Mouse (Mus musculus): ENCODE results near the gene Strada.
A peak's percentile ranks its signal among the peaks of the same experiment; 100 is the strongest.

Strada gene

DNA sequence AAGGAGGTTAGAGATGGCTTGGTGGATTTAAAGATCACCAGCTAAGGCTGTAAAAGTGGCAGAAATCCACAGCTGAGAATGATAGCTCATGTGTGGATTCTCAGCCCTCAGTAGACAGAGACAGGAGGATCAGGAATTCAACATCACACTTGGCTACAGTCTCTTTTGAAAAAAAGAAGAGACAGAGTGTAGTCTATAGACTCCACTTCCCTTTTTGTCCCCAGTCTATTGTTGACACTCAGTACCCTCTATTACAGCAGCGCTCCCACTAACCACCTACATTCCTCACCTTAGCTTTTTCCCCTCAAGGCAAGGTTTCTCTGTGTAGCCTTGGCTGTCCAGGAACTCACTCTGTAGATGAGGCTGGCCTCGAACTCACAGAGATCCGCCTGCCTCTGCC, 10.3 kb downstream of the Strada start:
- no peak for DNase-seq (ENCODE audit: low read depth, low spot score)

DNA sequence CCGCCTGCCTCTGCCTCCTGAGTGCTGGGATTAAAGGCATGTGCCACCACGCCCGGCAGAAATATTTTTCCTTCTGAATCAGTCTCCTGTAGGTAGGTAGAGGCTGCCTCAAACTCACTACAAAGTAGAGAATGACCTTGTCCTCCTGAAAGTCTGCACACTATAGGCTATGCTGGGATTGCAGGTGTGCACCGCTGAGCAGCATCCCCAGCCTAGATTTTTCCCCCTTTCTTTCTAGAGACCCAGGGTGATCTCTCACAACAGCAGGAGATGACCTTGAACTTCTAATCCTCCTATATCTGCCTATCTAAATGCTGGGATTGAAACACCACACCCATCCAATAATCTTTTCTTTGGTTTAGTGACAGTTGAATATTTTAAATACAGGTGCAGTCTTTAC, 14.6 kb downstream of the Strada start:
- no peak for DNase-seq (ENCODE audit: low read depth, low spot score)

DNA sequence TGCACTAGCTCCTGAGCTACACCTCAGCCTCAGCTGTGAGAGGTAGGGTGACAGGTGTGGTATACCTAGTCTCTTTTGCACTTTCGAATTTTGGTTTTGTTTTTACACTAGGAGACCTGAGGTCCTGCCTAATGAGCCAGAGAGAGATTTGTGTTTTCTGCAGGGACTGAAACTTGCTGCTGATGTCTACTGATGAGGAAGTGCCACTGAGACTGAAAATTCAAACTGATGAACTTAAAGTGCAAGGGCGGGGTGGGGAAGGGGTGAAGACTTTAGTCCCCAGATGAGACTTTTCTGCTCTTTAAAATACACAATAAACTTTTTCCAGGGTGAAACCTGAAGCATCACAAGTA, 21.5 kb downstream of the Strada start:
- DNase-seq (ENCODE audit: low read depth, low spot score) = no peak

DNA sequence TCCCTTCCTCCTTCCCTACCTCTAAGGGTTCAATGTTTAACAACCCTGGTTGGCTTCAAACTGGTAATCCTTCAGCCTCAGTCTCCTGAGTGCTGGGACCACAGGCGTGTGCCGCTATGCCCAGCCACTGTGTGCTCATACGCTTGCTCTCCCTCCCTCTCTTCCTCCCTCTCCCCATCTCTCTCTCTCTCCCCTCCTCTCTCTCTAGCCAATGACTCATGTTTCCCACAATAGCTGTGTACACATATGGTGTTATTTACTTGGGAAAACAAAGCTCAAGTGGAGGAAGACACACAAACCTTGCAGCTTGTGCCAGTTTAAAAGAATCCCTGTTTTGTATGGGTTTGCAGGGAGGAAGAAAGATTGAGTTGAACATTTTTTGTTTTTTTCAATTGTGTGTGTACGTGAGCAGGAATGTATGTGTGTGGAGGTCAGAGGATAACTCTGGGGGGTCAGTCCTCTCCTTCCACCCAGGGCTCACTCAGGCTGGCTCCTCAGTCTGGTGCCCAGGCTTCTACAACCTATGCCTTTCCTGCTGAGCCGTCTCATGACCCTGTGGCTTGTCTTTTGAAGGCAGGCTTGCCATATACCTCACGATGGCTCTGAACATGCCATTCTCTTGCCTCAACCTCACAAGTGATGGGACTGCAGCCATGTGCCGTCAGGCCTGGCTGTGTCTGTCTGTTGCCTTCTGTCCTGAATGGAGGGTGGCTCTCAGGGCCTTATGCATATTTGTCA, 22.1 kb downstream of the Strada start:
- DNase-seq (ENCODE audit: low read depth, low spot score) = no peak

DNA sequence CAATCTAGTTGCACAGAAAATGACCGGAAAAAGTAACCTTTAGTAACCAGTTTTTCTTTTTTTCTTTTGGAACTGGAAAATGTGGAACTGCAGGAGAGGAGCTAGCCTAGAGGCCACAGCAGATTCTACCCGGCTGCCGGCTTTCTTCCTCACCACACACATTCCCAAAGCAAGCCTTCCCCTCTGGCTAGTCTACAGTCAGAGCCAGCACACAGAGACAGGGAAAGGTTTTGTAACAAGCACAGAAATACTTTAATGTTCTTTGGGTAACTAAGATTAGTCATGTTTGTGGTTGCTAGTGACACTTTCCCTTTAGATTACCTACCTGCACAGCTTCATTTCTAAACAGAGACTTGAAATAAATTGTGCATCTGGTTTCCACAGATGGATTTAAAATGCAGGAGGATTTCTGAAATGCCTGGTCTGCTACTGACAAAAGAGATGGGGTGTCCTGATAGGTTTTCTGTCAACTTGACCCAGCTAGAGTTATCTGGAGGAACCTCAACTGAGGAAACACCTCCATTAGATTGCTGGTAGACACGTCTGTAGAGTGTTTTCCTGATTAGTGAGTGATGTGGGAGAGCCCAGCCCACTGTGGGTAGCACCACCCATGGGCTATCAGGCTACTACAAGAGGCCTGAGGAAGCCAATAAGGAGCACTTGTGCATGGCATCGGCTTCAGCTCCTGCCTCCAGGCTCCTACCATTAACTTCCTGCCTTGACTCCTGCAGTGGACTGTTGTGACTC, 23.8 kb downstream of the Strada start:
- DNase-seq (ENCODE audit: low read depth, low spot score) = no peak

DNA sequence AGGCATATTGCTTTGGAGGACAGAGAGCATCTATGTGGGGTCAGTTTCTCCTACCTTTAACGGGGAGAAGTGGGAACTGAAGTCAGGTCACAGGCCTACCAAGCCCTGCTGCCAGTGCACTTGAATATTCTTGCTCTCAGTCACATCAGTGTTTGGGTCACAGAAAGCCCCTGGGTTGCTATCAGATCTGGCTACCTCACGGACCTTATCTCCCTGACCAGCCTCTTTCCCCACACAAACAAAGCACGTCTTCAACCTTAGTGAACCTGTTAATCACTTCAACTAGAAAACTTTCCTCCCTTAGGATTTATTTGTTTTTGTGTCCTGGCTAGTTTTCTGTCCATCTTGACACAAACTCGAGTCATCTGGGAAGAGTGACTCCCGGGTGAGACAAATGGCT, 25.6 kb downstream of the Strada start:
- DNase-seq (ENCODE audit: low read depth, low spot score) = no peak

DNA sequence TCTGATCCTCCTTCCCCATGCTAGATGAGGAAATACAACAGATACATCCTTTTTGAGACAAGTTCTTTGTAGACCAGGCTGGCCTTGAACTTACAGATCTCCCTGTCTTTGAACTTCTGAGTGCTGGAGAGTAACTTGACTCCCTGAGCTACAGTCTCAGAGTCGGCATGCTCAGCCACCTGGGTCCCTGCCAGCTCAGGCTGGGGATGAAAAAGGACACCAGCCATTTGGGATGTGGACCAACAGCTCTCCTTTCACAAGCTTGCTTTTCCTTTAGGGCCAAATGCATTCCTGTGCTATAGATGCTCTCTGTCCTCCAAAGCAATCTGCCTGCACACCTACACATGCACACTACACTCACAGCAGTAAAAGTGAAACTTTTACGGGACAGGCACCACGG, 26.9 kb downstream of the Strada start:
- no peak for DNase-seq (ENCODE audit: low read depth, low spot score)

DNA sequence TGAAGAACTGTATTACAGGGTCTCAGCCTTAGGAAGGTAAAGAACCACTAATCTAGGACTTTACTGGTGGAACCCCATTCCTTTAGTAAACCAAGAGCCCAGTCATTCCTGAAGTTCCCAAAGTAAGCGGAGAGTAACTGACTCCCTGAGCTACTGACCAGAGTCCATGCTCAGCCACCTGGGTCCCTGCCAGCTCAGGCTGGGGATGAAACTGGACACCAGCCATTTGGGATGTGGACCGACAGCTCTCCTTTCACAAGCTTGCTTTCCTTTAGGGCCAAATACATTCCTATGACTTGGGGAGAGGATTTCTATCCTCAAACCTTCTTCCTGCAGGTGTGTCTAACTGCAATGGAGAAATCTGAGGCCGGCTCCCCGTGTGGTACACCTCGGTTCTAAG, 27.6 kb downstream of the Strada start:
- DNase-seq (ENCODE audit: low read depth, low spot score) = no peak

DNA sequence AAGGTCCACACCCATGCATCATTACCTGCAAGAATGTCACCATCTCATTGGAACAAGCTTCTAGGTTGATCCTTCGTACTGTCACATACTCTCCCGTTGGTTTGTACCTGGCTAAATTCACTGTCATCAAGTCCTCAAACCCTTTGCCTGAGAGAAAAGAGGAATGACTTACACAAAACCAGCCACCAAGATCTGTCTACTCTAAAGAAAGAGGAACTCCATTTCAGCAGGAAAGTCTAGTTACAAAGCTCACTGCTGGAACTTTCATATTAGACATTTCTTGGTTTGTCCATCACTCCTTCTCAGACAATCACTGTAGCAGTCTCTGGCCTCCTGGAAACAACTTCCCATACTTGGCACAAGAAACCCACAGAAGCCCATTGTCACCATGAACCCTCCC, 28.7 kb downstream of the Strada start:
- no peak for DNase-seq (ENCODE audit: low read depth, low spot score)

DNA sequence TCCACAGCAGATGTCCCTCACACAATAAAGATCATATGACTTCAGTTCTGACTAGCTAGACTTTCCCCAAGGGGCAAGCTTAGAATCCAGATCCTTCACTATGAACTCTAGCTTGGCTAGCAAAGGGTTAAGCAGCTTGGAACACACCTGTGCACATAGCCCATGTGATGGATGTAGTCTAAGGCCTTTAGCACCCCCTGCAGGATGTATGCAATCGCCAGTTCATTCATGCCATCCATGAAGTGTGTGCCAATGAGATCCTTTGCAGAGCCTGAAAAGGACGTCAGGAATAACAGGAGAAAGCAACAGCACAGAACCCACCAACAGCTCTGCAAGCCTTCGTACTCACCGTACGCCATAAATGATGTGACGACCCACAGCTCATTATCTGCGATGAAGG, 31.2 kb downstream of the Strada start:
- peak; percentile 89 for DNase-seq (ENCODE audit: low read depth, low spot score)

DNA sequence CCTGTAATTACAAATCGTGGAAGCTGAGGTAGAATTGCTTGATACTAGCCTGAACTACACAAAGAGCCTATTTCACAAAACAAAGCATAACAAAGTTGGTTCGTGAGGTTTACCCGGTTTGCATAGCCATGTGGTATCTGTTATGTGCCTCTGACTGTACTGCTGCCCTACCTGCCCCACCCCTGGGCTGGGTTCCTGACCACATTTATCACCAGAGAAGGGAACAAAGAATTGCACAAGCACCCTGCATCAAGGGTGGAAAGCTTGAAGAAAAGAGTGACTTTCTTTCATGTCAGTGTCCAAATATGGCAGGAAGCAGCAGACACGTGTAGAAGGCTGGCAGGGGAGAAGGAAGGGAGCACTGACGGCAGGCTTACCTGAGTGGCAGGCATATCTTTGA, 34.5 kb downstream of the Strada start:
- DNase-seq (ENCODE audit: low read depth, low spot score) = peak; percentile 82

DNA sequence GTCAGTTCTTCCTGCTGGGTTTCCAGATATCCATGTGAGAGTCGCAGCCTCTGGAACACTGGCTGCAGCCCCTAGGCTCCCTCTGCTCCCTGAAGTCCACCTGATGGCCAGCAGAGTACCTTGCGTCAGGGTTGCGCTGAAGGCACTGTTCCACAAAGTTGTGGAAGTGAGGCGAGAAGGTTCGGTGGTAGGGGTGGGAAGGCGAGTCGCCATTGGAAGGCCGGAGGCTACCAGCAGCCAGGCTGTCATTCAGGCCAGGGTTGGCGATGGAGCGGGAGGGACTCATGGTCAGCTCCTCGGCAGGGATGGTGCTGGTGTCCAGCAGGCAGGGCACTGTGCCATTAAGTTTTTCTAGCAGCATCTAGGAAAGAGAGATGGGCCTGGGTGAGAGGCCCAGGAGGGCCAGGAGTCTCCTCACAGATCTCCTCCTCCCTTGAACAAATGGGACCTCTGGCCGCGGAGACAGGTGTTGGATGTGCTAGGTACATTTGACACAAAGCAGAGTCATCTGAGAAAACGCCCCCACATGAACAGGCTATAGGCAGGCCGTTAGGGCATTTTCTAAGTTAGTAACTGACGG, 37.3 kb downstream of the Strada start:
- no peak for DNase-seq (ENCODE audit: low read depth, low spot score)

DNA sequence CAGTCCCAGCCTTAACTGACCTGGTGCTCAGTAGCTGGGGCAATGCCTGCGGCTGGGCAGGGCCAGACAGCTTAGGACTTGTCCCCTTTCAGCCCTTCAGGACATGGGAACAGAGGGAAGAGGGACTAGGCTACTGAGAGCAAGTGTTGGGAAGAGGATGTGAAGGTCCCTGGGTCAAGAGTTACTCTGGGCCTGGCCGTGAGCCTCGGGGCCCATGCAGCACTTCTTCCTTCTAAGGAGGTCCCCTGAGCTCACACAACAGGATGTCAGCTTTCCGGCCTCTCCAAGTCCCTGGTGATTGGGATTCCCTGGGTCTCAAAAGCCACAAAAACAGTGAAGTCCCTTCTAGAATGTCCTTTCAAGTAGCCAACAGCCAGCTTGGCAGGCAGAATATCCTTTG, 38.4 kb downstream of the Strada start:
- no peak for DNase-seq (ENCODE audit: low read depth, low spot score)

DNA sequence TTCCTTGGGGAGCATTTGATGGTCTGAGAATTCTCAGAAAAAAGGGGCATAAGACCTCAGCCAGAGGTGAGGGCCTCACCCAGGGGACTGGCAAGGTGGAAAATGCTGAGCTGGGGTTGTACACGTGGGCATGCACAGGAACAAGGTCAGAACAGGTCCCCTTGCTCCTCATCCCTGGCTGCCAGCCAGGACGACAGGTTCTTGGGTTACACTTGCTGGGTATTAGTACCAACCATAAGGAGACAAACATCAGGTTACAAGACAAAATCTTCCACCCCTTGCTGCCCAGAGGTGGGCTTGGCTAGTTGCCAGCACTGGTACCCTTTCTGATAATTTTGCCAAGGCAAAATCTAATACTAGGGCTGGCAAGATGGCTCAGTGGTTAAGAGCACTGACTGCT, 39.7 kb downstream of the Strada start:
- no peak for DNase-seq (ENCODE audit: low read depth, low spot score)

DNA sequence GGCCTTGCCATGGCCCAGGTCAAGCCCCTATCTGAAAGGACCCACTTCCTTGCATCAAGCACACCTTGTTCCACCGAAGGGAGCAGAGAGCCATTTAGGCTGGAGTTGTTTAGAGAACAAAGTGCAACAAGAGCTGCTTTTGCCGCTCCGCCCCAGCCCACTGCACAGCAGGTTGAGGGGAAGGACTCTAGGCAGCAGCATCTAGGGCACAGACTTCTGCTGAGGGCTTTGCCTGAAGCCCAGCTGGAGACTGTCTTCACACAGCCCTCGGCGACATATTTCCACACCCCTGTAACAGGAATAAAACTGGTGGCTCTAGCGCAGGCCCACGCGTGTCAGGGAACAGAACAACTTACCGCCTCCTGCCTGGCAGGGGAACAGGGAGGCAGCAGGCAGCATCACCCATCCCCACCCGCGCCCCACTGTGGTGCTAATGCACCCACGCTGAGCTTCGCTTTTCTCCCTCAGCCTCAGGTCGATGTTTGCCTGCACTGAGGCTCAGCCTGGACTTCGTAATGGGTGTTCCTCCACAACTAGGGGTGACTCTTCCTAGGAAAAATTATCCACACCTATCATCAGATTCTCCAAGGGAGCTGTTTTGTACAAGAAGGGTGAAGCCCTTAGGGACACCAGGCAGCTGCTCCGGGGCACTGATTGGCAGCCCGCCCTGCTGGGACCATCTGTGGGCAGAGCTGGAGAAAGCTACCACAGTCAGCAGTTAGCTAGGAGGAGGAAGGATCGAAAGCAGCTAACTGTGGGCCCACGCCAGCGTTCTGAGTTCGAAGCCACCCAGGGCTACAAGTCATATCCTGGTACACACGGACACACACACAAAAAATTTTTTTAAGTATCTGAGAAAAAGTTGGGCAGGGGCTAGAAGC, 40.9 kb downstream of the Strada start, which contains the start of the genes Gm10840 and Limd2:
Gene Gm10840, plus strand, starts transcription at position 10 of the 881 bp plus-strand sequence.
Gene Limd2, minus strand, starts transcription at position 20 of the 881 bp plus-strand sequence.
- DNase-seq (ENCODE audit: low read depth, low spot score) = peak; percentile 76

DNA sequence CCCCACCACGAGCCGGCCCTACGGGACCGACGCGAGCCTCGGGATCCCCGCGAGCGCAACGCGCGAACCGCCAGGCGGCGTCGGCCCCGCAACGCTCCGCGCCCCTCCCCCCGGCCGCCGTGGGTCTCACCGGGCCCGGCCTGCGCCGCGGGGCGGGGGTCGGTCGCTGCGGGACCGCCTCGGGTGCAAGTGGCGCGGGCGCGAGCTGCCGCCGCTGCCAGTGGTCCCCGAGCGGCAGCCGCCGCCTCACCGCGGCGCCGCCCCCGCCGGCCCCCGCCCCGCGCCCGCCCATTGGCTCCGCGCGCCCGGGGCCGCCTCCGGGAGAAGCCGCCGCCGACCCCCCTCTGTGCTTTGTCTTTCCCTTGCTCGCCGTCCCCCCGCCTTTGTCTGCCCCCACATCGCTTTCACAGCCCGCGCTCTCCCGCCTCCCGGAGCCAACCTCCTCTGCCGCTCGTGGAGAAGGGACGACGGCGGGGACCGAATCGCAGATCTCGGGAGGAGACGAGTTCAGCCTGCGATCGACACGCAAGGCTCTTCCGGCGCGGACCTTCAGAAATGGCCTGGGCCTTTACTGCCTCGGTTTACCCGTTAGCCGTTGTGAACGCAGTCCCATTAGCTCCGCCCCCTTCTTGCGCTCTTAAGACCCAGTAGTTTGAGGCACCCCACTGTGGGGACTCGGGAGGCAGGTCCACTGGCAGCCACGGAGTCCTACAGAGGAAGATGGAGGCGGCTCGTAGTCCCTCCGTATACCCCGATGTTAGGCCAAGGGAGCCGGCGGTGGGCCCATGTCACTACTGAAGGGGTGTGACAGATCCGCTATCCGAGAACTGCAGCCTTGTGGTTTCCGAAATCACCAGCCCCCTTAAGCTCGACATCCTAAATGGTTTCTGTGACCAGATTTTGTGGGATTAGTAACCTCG, 41.8 kb downstream of the Strada start:
- DNase-seq (ENCODE audit: low read depth, low spot score) = peak; percentile 86

DNA sequence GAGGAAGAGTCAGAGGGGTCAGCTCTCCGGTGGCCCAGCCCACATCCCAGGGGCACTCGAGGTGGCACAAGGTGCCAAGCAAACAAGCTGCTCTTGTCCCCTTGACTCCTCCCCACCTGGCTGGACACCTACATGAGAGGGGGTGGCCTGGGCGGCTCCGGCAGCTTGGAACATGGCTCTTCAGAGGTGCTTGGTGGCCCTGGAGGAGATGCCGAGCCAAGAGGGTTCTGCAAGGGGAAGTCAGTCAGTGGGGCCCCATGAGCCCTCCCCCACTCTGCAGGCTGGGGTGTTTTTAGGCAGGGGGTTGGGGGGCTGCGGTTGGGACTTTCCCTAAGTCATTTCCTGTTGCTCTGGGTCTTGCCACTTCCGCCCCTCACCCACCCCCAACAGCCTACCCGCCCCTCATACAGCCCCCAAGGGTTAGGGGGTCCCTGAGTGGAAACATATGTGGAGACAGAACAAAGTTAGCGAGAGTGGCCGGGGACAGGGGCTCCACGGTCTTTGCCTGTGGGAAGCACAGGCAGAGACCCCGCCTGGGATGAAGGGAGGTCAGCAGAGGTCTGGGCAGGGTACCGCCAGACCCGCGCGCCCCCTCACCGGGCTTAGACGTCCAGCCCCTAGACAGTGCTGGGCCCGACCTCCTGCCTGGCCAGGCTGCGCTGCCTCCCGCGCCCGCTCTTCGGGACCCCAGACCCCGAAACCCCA, 42.6 kb downstream of the Strada start:
- peak; percentile 92 for DNase-seq (ENCODE audit: low read depth, low spot score)

DNA sequence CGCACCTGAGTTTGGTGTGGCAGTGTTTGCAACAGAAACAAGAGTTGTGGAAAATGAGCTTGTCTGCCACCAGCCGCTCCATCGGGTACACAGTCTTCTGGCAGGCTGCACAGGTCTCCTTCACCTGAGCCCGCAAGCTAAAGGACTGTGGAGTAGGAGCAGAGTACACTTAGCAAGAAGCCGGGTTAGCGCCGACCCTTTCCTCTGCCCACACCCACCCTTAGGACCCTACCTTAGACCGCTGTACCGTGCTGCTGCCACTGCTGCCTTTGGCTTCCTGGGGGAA, 43.1 kb downstream of the Strada start:
- DNase-seq (ENCODE audit: low read depth, low spot score) = no peak

DNA sequence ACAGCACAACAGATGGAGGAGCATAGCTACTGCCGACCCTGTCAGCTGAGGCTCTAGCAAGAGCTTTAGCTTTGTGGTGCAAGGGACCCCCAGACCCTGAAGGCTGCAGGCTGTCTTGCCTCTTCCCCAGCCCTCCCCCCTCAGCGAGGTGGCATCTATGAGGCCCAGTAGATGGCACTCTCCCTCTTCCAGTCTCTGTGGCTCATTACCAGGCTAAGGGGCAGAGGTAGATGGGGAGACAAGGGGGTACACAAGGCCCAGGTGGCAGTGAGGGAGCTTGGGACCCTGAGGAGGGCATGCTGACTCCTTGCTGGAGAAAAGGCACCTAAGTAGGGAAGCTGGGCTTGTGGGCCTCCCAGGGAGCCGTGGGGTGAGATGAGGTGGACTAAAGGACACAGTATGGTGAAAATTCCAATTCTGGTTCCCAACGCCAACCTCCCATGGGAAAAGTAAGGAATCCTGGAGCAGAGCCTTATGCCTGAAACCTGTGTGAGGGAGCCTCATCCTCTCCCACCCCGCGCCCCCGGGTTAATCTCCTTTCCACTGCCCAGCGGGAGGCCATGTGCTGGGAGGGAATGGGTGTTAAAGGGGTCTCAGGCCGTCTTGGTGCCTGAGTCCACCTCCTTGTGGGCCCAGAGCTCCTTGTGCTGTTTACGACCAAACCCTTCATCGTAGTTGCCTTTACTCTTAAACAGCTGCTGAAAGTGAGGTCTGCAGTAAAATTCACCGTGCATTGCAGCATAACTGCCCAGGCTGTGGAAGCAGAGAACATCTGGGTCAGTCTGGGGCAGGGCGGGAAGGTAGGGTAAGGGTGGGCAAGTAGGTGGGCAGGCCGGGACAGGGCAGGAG, 43.7 kb downstream of the Strada start:
- DNase-seq (ENCODE audit: low read depth, low spot score) = peak; percentile 87
